Mouse (Mus musculus) thymus, adult 2 months (tissue): ENCODE data around the gene Pla2g4b.

Experiments used
- CTCF ChIP-seq: fragments of 200-500 bp; IDR thresholded peaks from 2 replicates; pipeline ENCODE4 v1.5.1; 2012; ENCODE audit warnings: mild to moderate bottlenecking, control low read depth, low read length, moderate library complexity, borderline replicate concordance; ENCODE audit not compliant: control insufficient read depth, poor library complexity, insufficient read depth; ENCODE audit errors: extremely low read depth
- POLR2A ChIP-seq: fragments of 200-500 bp; IDR thresholded peaks from 2 replicates; pipeline ENCODE4 v1.6.1; 2012; ENCODE audit warnings: mild to moderate bottlenecking, low read length, control low read depth, moderate library complexity; ENCODE audit not compliant: control insufficient read depth, poor library complexity, insufficient read depth; ENCODE audit errors: extremely low read depth

- TF ChIP-seq CTCF = no peak
- no peak for TF ChIP-seq POLR2A
These were observed 22.7 kb downstream of the Pla2g4b start for GRCm38 (mm10) chr2:120055923-120056322.
